Mouse (Mus musculus): ENCODE measurements around the gene Trim75.

Trim75 gene

DNA sequence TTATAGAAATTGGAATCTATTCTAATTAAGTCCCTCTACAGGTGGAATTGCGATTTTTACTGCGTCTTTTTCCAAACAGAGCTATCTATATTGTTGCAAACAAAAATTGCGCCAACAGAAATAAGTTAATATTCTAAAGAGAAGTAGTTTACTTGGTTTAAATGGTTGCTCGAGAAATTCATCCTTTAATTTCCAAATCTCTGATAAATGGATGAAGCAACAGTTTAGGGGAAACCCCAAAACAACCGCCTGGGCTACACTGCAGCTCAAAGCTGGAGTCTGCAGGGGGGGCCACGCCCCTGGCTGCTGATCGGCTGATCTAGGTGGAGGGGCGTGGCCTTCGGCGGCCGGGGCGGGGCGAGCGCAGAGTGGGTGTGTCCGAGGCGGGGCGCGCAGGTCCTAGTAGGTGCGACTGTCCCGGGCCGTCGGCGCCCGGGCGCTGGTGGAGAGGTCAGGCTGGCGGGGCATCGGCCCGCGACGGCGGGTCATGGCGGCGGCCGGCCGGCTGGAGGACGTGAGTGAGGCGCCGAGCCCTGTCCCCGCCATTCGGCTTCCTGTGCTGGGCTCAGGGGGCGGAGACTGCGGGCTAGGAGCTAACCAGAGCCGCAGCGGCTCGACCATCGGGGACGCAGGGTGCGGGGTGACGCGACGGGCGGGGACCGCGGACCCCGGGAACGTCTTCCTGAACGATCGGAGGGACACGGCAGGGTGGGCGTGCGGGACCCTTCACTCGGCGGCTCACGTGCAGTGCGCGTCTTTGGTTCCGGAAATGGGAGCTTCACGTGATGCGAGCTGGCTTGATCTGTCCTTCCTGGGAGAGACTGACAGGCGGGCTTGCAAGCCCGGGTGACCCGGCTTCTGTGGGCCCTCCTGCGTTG is 40.6 kb downstream of the Trim75 start, which contains the start of gene Tmem192:
Tmem192 (plus strand) TSS at position 366 of the 878 bp plus-strand sequence.
- in situ Hi-C loops (cut with MboI; ENCODE audit: low pct_unique_long_range_greater_than_20kb in 1 of 2, low sequenced_read_pairs in 2 of 2, unreplicated experiment in 1 of 2), result loop anchor here (10.0 to 25.0 kb wide), 4 partner anchors 62 to 335 kb away; partner anchors contain the start of gene Cpe (in 1 of the 2)

DNA sequence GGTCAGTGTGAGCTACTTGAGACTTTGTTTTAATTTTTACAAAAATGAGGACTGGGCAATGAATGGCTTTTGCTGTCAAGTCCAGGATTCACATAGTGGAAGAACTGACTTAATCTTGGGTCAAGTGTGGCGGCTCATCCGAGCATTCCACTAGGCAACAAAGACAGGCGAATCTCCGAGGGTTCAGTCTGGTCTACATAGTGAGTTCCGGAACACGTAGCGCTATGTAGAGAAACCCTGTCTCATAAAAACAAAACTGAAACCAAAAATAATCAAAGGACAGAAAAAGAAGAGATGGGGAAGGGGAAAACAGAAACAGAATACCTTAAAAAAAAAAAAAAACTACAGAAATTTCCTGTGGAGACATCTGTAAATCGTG is 41.2 kb downstream of the Trim75 start:
- in situ Hi-C loops (cut with MboI; ENCODE audit: low pct_unique_long_range_greater_than_20kb in 1 of 2, low sequenced_read_pairs in 2 of 2, unreplicated experiment in 1 of 2), result loop anchor here (10.0 to 25.0 kb wide), 4 partner anchors 62 to 334 kb away; partner anchors contain the start of gene Cpe (in 1 of the 2)

DNA sequence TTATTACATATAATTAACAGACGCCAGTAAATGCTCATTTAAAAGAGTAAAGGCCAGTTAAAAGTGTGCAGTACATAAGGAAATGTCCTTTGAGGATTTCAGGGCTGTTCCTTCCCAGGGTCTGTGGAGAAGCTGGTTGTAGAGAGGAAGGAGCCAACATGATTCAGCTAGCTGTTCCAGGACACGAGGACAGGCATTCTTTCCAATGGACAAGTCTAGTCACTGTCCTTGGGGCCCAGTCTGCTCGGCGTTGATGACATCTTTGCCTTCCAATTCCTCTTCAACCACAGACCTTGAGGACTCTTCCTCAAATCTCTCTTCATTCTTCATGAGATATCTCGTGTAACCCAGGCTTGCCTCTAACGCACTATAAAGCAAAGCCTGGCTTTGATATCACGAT is 42.0 kb downstream of the Trim75 start:
- in situ Hi-C loops (cut with MboI; ENCODE audit: low pct_unique_long_range_greater_than_20kb in 1 of 2, low sequenced_read_pairs in 2 of 2, unreplicated experiment in 1 of 2), result loop anchor here (10.0 to 25.0 kb wide), 4 partner anchors 61 to 333 kb away; partner anchors contain the start of gene Cpe (in 1 of the 2)

DNA sequence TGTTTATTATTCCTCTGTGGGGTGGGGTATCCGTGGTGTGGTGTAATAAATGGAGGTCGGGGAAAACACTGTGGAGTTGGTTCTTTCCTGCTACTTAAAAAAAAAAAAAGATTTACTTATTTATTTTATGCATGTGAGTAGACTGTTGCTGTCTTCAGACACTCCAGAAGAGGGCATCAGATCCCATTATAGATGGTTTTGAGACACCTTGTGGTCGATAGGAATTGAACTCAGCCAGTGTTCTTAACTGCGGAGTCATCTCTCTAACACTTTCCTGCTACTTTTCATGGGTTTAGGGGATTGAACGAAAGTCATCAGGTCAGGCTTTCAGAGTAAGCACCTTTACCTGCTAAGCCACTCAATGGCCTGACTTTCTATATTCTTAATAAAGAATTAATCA is 42.8 kb downstream of the Trim75 start:
- in situ Hi-C loops (cut with MboI; ENCODE audit: low pct_unique_long_range_greater_than_20kb in 1 of 2, low sequenced_read_pairs in 2 of 2, unreplicated experiment in 1 of 2), result loop anchor here (10.0 to 25.0 kb wide), 4 partner anchors 60 to 333 kb away; partner anchors contain the start of gene Cpe (in 1 of the 2)

DNA sequence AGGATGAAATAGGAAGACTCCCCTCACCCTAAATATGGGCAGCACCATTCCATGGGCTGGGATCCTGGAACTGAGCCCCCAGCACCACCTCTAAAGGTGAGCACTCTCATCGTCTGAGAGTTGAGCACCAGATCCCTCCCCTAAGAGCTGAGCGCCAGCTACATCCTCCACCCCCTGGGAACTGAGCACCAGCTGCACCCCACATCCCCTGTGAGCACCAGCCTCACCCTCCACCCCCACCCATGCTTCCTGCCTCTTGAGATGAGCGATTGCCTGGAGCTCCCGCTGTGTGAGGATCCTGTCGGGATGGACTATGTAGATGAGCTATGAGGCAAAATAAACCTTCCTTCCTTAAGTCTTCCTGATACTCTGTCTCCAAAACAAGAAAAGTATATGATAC is 44.7 kb downstream of the Trim75 start:
- in situ Hi-C loops (cut with MboI; ENCODE audit: low pct_unique_long_range_greater_than_20kb in 1 of 2, low sequenced_read_pairs in 2 of 2, unreplicated experiment in 1 of 2), result loop anchor here (10.0 to 25.0 kb wide), 4 partner anchors 58 to 331 kb away; partner anchors contain the start of gene Cpe (in 1 of the 2)

DNA sequence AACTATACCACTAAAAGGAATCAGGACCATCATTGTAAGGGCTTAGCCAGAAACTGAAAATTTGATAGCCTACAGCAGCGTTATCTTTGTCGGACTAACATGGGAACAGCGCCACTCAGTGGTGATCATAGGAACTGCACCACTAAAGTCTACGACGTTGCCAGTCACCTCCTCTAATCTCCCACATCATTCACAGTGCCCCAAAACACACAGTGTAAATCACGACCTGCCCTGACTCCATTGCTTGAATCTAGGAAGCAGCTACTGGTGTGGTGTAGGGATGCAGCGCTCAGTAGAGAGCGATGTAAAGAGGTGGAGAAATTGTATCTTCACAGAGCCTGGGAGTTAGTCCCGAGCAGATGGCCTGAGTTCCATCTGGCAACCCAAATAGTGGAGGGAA is 46.1 kb downstream of the Trim75 start:
- in situ Hi-C loops (cut with MboI; ENCODE audit: low pct_unique_long_range_greater_than_20kb in 1 of 2, low sequenced_read_pairs in 2 of 2, unreplicated experiment in 1 of 2), result loop anchor here (10.0 to 25.0 kb wide), 4 partner anchors 57 to 329 kb away; partner anchors contain the start of gene Cpe (in 1 of the 2)

DNA sequence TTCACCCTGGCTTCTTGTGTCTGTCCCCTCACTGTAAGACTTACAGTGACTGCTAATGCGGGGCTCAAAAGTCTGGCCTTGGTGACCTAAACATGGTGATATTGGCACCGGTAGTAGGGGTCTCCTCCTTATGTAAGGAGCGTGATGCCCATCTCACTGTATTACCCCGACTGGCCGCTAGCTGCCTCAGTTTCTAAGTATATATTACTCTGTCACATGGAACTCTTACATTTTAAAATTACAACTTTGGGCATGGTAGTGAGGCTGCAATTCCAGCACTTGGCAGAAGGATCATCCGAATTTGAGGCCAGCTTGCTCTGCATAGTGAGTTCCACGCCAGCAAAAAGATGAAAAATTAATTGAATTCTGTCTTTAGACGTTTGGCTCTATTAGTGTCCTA is 46.6 kb downstream of the Trim75 start:
- in situ Hi-C loops (cut with MboI; ENCODE audit: low pct_unique_long_range_greater_than_20kb in 1 of 2, low sequenced_read_pairs in 2 of 2, unreplicated experiment in 1 of 2), result loop anchor here (10.0 to 25.0 kb wide), 4 partner anchors 56 to 329 kb away; partner anchors contain the start of gene Cpe (in 1 of the 2)

DNA sequence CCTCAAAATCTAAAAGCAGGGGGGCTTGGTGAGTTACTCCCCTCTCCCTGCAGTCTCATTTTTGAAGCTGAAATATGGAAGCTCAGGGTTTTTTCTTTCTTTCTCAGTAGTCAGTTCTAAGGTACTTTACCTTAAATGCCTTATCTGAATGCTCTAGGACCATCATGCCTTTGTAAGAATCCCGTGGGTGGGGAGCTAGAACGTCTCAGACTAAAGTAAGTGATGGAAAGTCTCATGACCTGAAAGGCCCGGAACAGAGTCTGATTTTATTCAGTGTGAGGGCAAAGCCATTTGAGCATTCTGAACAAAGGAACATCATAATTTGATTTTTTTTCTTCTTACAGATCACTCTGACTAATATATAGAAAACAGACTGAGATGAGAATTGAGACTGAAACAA is 52.6 kb downstream of the Trim75 start:
- in situ Hi-C loops (cut with MboI; ENCODE audit: low pct_unique_long_range_greater_than_20kb in 1 of 2, low sequenced_read_pairs in 2 of 2, unreplicated experiment in 1 of 2), result loop anchor here in 1 of 2 experiments (25.0 kb wide), 1 partner anchor 323 kb away; no protein-coding TSS in a partner anchor

All from mouse embryonic stem cell (cell line).